Mouse (Mus musculus): ENCODE measurements around the gene Zfp423.

DNA sequence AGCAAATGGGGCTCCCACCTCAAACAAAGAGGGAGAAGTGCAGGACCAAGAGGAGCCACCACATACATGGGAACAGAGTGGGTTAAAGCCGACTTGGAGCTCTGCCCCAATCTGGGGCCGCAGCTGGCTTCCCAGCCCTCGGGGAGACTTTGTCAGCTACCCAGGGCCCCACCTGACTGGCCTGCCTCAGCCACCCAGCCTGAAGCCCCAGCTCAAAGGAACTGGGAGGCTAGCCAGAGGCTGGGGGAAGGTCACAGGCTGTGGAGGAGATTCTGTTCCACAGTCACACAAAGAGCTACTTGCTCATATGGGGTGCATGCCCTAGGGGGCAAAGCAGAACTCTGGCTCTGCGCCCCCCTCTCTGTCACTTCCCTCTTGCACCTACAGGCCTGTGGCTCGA lies 41.4 kb downstream of the Zfp423 start:
- TF ChIP-seq CTCF (IDR thresholded peaks at IDR 0.05; ENCODE audit: borderline replicate concordance, insufficient read depth, low read depth, low read length) (no peak), POLR2A (IDR thresholded peaks at IDR 0.05; ENCODE audit: borderline replicate concordance, insufficient read depth, low read length) (no peak)

Measured in cerebellum, adult 2 months (tissue).